Mouse (Mus musculus) forebrain, embryonic 11.5 days (tissue): ENCODE measurements at regions not wholly inside any gene's neighbourhood (a gene's known extent, or its start where the extent isn't known, plus 50 kb on each side); places are given as distances from the start of the nearest gene placed in this dataset.

ENCODE experiments used
- ATAC-seq: fragments of 200-750 bp; cut with Nextera tagmentation; replicated peaks from 2 replicates; pipeline ENCODE4 v1.8.0; 2017; ENCODE audit warnings: moderate TSS enrichment; ENCODE audit not compliant: low FRiP score
- DNase-seq: peaks from one replicate; pipeline ENCODE4 v3.0.0-alpha.2; 2017; ENCODE audit warnings: low spot score
- H3K27ac ChIP-seq: fragments of 300-500 bp; sonication (generic); 2 replicates; pipeline ENCODE4 v1.5.1; 2014; ENCODE audit warnings: low read depth, low read length
- H3K27me3 ChIP-seq: fragments of 300-500 bp; sonication (generic); 2 replicates; pipeline ENCODE4 v1.6.1; 2014; ENCODE audit warnings: mild to moderate bottlenecking, low read length, mixed read lengths; ENCODE audit not compliant: control insufficient read depth, insufficient read depth
- H3K36me3 ChIP-seq: fragments of 300-500 bp; sonication (generic); 2 replicates; pipeline ENCODE4 v1.6.1; 2014; ENCODE audit warnings: mild to moderate bottlenecking, low read length, moderate library complexity, mixed read lengths; ENCODE audit not compliant: control insufficient read depth, insufficient read depth
- H3K4me1 ChIP-seq: fragments of 300-500 bp; sonication (generic); replicated peaks from 2 replicates; pipeline ENCODE4 v1.6.1; 2014; ENCODE audit warnings: low read length, mixed read lengths; ENCODE audit not compliant: control insufficient read depth, insufficient read depth
- H3K4me2 ChIP-seq: fragments of 300-500 bp; sonication (generic); 2 replicates; pipeline ENCODE4 v1.6.1; 2014; ENCODE audit warnings: low read depth, mild to moderate bottlenecking, low read length, moderate library complexity, mixed read lengths; ENCODE audit not compliant: severe bottlenecking
- H3K4me3 ChIP-seq: fragments of 300-500 bp; sonication (generic); 2 replicates; pipeline ENCODE4 v1.5.1; 2014; ENCODE audit warnings: low read depth, low read length
- H3K9ac ChIP-seq: fragments of 300-500 bp; sonication (generic); 2 replicates; pipeline ENCODE4 v1.6.1; 2014; ENCODE audit warnings: low read length
- H3K9me3 ChIP-seq: fragments of 300-500 bp; sonication (generic); 2 replicates; pipeline ENCODE4 v1.6.1; 2016; ENCODE audit warnings: low read length, mixed read lengths; ENCODE audit not compliant: control insufficient read depth
- WGBS: fragments of 180-500 bp; shearing (Covaris S2); extraction: QIAGEN DNeasy Blood & Tissue Kit; methylation state at CpG from one replicate; pipeline ENCODE4 v1.1.7; 2014; 5-methylcytosine and 5-hydroxymethylcytosine counted together

GRCm38 (mm10) chr5:75800040-75800989 lies 177.9 kb downstream of the Kdr start:
- H3K27ac ChIP-seq, result no peak overlapping the region
- H3K9ac ChIP-seq, result no peak overlapping the region
- H3K9me3 ChIP-seq, result no peaks in the 10 kb centered on the region
- WGBS, result 44% methylated on average over 18 of the region's 18 CpGs
- ATAC-seq (no peak; the same call in 1 of the 2 replicates), DNase-seq (no peak)
- H3K4me2 ChIP-seq, result no peak overlapping the region
- H3K4me3 ChIP-seq, result no peak overlapping the region
- H3K36me3 ChIP-seq, result no peaks in the 10 kb centered on the region
- H3K27me3 ChIP-seq, result no peaks in the 10 kb centered on the region
- no peaks in the 10 kb centered on the region; the same call in 1 of the 2 replicates for H3K4me1 ChIP-seq

- ATAC-seq (no peak), DNase-seq (no peak)
- H3K36me3 ChIP-seq, result no peaks in the 10 kb centered on the region
- H3K4me1 ChIP-seq, result no peaks in the 10 kb centered on the region; the same call in 1 of the 2 replicates
- 81% methylated on average over 4 of the region's 4 CpGs for WGBS
- H3K4me2 ChIP-seq, result no peak overlapping the region
- H3K27ac ChIP-seq, result no peak overlapping the region
- no peaks in the 10 kb centered on the region for H3K9me3 ChIP-seq
- no peaks in the 10 kb centered on the region for H3K27me3 ChIP-seq
- no peak overlapping the region for H3K4me3 ChIP-seq
- no peak overlapping the region for H3K9ac ChIP-seq
Observed at GRCm38 (mm10) chr5:75799627-75800026, 178.6 kb downstream of the Kdr start.

GRCm38 (mm10) chr5:75793184-75793583 lies 185.1 kb downstream of the Kdr start:
- Histone ChIP-seq H3K36me3 (no peaks in the 10 kb centered on the region), H3K27ac (no peak overlapping the region), H3K9ac (no peak overlapping the region), H3K27me3 (no peaks in the 10 kb centered on the region), H3K4me3 (no peak overlapping the region), H3K4me1 (no peaks in the 10 kb centered on the region), H3K4me2 (no peak overlapping the region), H3K9me3 (no peaks in the 10 kb centered on the region)
- DNase-seq, result no peak
- ATAC-seq, result no peak

GRCm38 (mm10) chr5:75791738-75792137 lies 186.5 kb downstream of the Kdr start:
- ATAC-seq, result no peak
- Histone ChIP-seq H3K27ac (no peak overlapping the region), H3K4me3 (no peak overlapping the region), H3K27me3 (no peaks in the 10 kb centered on the region), H3K9ac (no peak overlapping the region), H3K36me3 (no peaks in the 10 kb centered on the region), H3K4me1 (no peaks in the 10 kb centered on the region), H3K9me3 (no peaks in the 10 kb centered on the region), H3K4me2 (no peak overlapping the region)
- whole genome bisulfite sequencing, result 91% methylated on average over 8 of the region's 8 CpGs
- DNase-seq, result no peak

GRCm38 (mm10) chr5:75788087-75788486 lies 190.2 kb downstream of the Kdr start:
- Histone ChIP-seq H3K27ac (no peak overlapping the region), H3K4me2 (no peak overlapping the region), H3K36me3 (no peaks in the 10 kb centered on the region), H3K4me3 (no peak overlapping the region), H3K9ac (no peak overlapping the region), H3K27me3 (no peaks in the 10 kb centered on the region), H3K4me1 (no peaks in the 10 kb centered on the region), H3K9me3 (no peaks in the 10 kb centered on the region)
- no peak for DNase-seq
- WGBS, result 24% methylated on average over 3 of the region's 3 CpGs
- no peak for ATAC-seq

GRCm38 (mm10) chr5:75786196-75786595 lies 192.1 kb downstream of the Kdr start:
- ATAC-seq, result no peak
- Histone ChIP-seq H3K4me2 (no peak overlapping the region), H3K27me3 (no peaks in the 10 kb centered on the region), H3K27ac (no peak overlapping the region), H3K9ac (no peak overlapping the region), H3K36me3 (no peaks in the 10 kb centered on the region), H3K9me3 (no peaks in the 10 kb centered on the region), H3K4me1 (no peaks in the 10 kb centered on the region), H3K4me3 (no peak overlapping the region)
- no peak for DNase-seq
- WGBS, result 93% methylated on average over 3 of the region's 3 CpGs

- WGBS, result 83% methylated on average over 8 of the region's 8 CpGs
- Histone ChIP-seq H3K4me1 (no peaks in the 10 kb centered on the region), H3K27ac (no peak overlapping the region), H3K27me3 (no peaks in the 10 kb centered on the region), H3K36me3 (no peaks in the 10 kb centered on the region), H3K4me2 (no peak overlapping the region), H3K9me3 (no peaks in the 10 kb centered on the region), H3K4me3 (no peak overlapping the region), H3K9ac (no peak overlapping the region)
- no peak for DNase-seq
- no peak for ATAC-seq
Observed at GRCm38 (mm10) chr5:75784998-75785593, 193.2 kb downstream of the Kdr start.

- no peaks in the 10 kb centered on the region for H3K27me3 ChIP-seq
- no peak overlapping the region for H3K4me2 ChIP-seq
- no peak overlapping the region for H3K27ac ChIP-seq
- no peak overlapping the region for H3K4me3 ChIP-seq
- 89% methylated on average over 5 of the region's 5 CpGs for WGBS
- no peaks in the 10 kb centered on the region for H3K4me1 ChIP-seq
- no peaks in the 10 kb centered on the region for H3K9me3 ChIP-seq
- H3K9ac ChIP-seq, result no peak overlapping the region
- H3K36me3 ChIP-seq, result no peaks in the 10 kb centered on the region
- DNase-seq (no peak), ATAC-seq (no peak)
Observed at GRCm38 (mm10) chr5:75770592-75770991, 195.9 kb downstream of the Kit start.
